Mouse (Mus musculus) intestine, postnatal 0 days (tissue): ENCODE results near the gene H2al2a. TPM values are rescaled to one million over a fixed set of nuclear protein-coding genes. Genes with fewer than 3 reads are reported as not detected.

Experiments used
- ATAC-seq: fragments of 200-750 bp; cut with Nextera tagmentation; 2 replicates; pipeline ENCODE4 v1.8.0; 2017; ENCODE audit warnings: mild to moderate bottlenecking, moderate TSS enrichment, moderate library complexity
- H3K27ac ChIP-seq: fragments of 300-500 bp; sonication (generic); 2 replicates; pipeline ENCODE4 v1.5.1; 2014; ENCODE audit warnings: mild to moderate bottlenecking, low read depth, low read length, moderate library complexity
- H3K27me3 ChIP-seq: fragments of 300-500 bp; sonication (generic); replicated peaks from 2 replicates; pipeline ENCODE4 v1.6.1; 2014; ENCODE audit warnings: low read length, mixed read lengths; ENCODE audit not compliant: control insufficient read depth, insufficient read depth
- H3K36me3 ChIP-seq: fragments of 300-500 bp; sonication (generic); 2 replicates; pipeline ENCODE4 v1.6.1; 2014; ENCODE audit warnings: mild to moderate bottlenecking, moderate library complexity; ENCODE audit not compliant: control insufficient read depth, insufficient read depth
- H3K4me1 ChIP-seq: fragments of 300-500 bp; sonication (generic); replicated peaks from 2 replicates; pipeline ENCODE4 v1.6.1; 2014; ENCODE audit warnings: antibody characterized with exemption, low read length, mixed read lengths; ENCODE audit not compliant: control insufficient read depth, insufficient read depth
- H3K4me2 ChIP-seq: fragments of 300-500 bp; sonication (generic); replicated peaks from 2 replicates; pipeline ENCODE4 v1.6.1; 2014; ENCODE audit warnings: low read depth, mild to moderate bottlenecking, moderate library complexity
- H3K4me3 ChIP-seq: fragments of 300-500 bp; sonication (generic); 2 replicates; pipeline ENCODE4 v1.5.1; 2014; ENCODE audit warnings: low read depth, low read length
- H3K9ac ChIP-seq: fragments of 300-500 bp; sonication (generic); 2 replicates; pipeline ENCODE4 v1.6.1; 2014; ENCODE audit warnings: mild to moderate bottlenecking, low read depth, low read length
- H3K9me3 ChIP-seq: fragments of 300-500 bp; sonication (generic); 2 replicates; pipeline ENCODE4 v1.6.1; 2016; ENCODE audit warnings: mixed run types; ENCODE audit not compliant: control insufficient read depth
- CTCF ChIP-seq: sonication (generic); IDR thresholded peaks from 2 replicates; pipeline ENCODE4 v1.5.1; 2016; ENCODE audit warnings: low read depth, mild to moderate bottlenecking, control low read depth, antibody characterized with exemption, moderate library complexity
- WGBS: fragments of 180-500 bp; shearing (Covaris S2); extraction: QIAGEN DNeasy Blood & Tissue Kit; methylation state at CpG from one replicate; pipeline ENCODE4 v1.1.7; 2014; 5-methylcytosine and 5-hydroxymethylcytosine counted together
- polyA plus RNA-seq: library from polyadenylated mRNA; unstranded; fragments of >200 nt; fragmentation: Nextera tagmentation; extraction: Ambion mirVana; gene quantifications from 2 replicates; pipeline ENCODE4 v1.2.1, GENCODE M21; 2015

H2al2a gene
- polyA plus RNA-seq, 1 experiment from 2014 or later: not detected

GRCm38 (mm10) chr2:18028140-18029021 is 31.6 kb upstream of the H2al2a start:
- peaks cover 11% of the 10 kb centered on the region for H3K4me1 ChIP-seq
- H3K36me3 ChIP-seq: no peaks in the 10 kb centered on the region
- H3K27me3 ChIP-seq: no peaks in the 10 kb centered on the region
- peak; percentile 55 for ATAC-seq
- WGBS: under 1% methylated on average over 61 of the region's 61 CpGs
- TF ChIP-seq CTCF: no peak
- H3K9ac ChIP-seq: peak overlapping the region; percentile 72
- peak overlapping the region; percentile 73 for H3K4me3 ChIP-seq
- peak overlapping the region; percentile 98 for H3K4me2 ChIP-seq
- peak overlapping the region; percentile 90 for H3K27ac ChIP-seq
- H3K9me3 ChIP-seq: no peaks in the 10 kb centered on the region

GRCm38 (mm10) chr2:18027448-18028139 is 30.8 kb upstream of the H2al2a start:
- peak overlapping the region; percentile 98 for H3K4me2 ChIP-seq
- peaks cover 11% of the 10 kb centered on the region for H3K4me1 ChIP-seq
- peak overlapping the region; percentile 90 for H3K27ac ChIP-seq
- H3K4me3 ChIP-seq: peak overlapping the region; percentile 73
- no peaks in the 10 kb centered on the region for H3K27me3 ChIP-seq
- peak overlapping the region; percentile 72 for H3K9ac ChIP-seq
- peak; percentile 98 for TF ChIP-seq CTCF
- no peaks in the 10 kb centered on the region for H3K36me3 ChIP-seq
- under 1% methylated on average over 44 of the region's 44 CpGs for WGBS
- no peaks in the 10 kb centered on the region for H3K9me3 ChIP-seq
- peak; percentile 87 for ATAC-seq

GRCm38 (mm10) chr2:18026116-18026947 is 29.6 kb upstream of the H2al2a start:
- Histone ChIP-seq H3K27ac (no peak overlapping the region), H3K27me3 (no peaks in the 10 kb centered on the region), H3K36me3 (no peaks in the 10 kb centered on the region), H3K4me1 (peaks cover 5% of the 10 kb centered on the region), H3K4me3 (peak overlapping the region; percentile 73), H3K9ac (peak overlapping the region; percentile 38), H3K4me2 (peak overlapping the region; percentile 98), H3K9me3 (no peaks in the 10 kb centered on the region)
- WGBS: under 1% methylated on average over 44 of the region's 44 CpGs
- no peak for ATAC-seq
- TF ChIP-seq CTCF: no peak

GRCm38 (mm10) chr2:18025781-18026115 is 29.0 kb upstream of the H2al2a start:
- ATAC-seq: no peak
- no peaks in the 10 kb centered on the region for H3K36me3 ChIP-seq
- no peaks in the 10 kb centered on the region for H3K9me3 ChIP-seq
- H3K4me2 ChIP-seq: peak overlapping the region; percentile 98
- peak overlapping the region; percentile 38; the same call in 1 of the 2 replicates for H3K9ac ChIP-seq
- WGBS: 5% methylated on average over 14 of the region's 14 CpGs
- H3K27me3 ChIP-seq: no peaks in the 10 kb centered on the region
- TF ChIP-seq CTCF: no peak
- H3K27ac ChIP-seq: no peak overlapping the region
- peak overlapping the region; percentile 73 for H3K4me3 ChIP-seq
- H3K4me1 ChIP-seq: no peaks in the 10 kb centered on the region

GRCm38 (mm10) chr2:18025116-18025515 is 28.4 kb upstream of the H2al2a start:
- Histone ChIP-seq H3K9ac (no peak overlapping the region), H3K9me3 (no peaks in the 10 kb centered on the region), H3K4me3 (no peak overlapping the region; the same call in 1 of the 2 replicates), H3K27me3 (no peaks in the 10 kb centered on the region), H3K36me3 (no peaks in the 10 kb centered on the region), H3K4me2 (no peak overlapping the region), H3K27ac (no peak overlapping the region), H3K4me1 (no peaks in the 10 kb centered on the region)
- WGBS: 72% methylated on average over 5 of the region's 5 CpGs
- ATAC-seq: no peak
- TF ChIP-seq CTCF: no peak

- Histone ChIP-seq H3K4me1 (no peaks in the 10 kb centered on the region), H3K27me3 (no peaks in the 10 kb centered on the region), H3K9me3 (no peaks in the 10 kb centered on the region), H3K4me3 (no peak overlapping the region), H3K27ac (no peak overlapping the region), H3K4me2 (no peak overlapping the region), H3K36me3 (no peaks in the 10 kb centered on the region), H3K9ac (no peak overlapping the region)
- WGBS: 63% methylated on average over 1 of the region's 1 CpGs
- TF ChIP-seq CTCF: no peak
- no peak for ATAC-seq
Measured at GRCm38 (mm10) chr2:18022886-18023285, 26.1 kb upstream of the H2al2a start.
